Mouse (Mus musculus): Measurements from ENCODE around the gene Gm21887. TPM values are rescaled to one million over a fixed set of nuclear protein-coding genes. Genes with fewer than 3 reads are reported as not detected.
"Not testable (repeated sequence)": the region's sequence is repeated elsewhere in the genome, so short reads cannot be mapped to it uniquely, and the experiment has no call there.

Gm21887 gene
- polyA plus RNA-seq, 1 experiment from 2014 or later = 45.5 TPM

- H3K27ac ChIP-seq; H3K4me3 ChIP-seq (ENCODE audit: inconsistent target); H3K79me2 ChIP-seq (ENCODE audit: inconsistent target): not testable (repeated sequence)
- H3K36me3 ChIP-seq (ENCODE audit: inconsistent target) = peaks cover 22% of the 10 kb centered on the region
- WGBS (ENCODE audit: missing documents) = 82% methylated on average over 12 of the region's 12 CpGs
These were observed 11.7 kb downstream of the Gm21887 start for GRCm38 (mm10) chrX:170021205-170021604.

- H3K4me3 ChIP-seq (ENCODE audit: inconsistent target); H3K79me2 ChIP-seq (ENCODE audit: inconsistent target); H3K27ac ChIP-seq: not testable (repeated sequence)
- 59% methylated on average over 15 of the region's 15 CpGs for WGBS (ENCODE audit: missing documents)
- peaks cover 22% of the 10 kb centered on the region for H3K36me3 ChIP-seq (ENCODE audit: inconsistent target)
These were observed 12.4 kb downstream of the Gm21887 start for GRCm38 (mm10) chrX:170021750-170022461.

Other genes starting within 250 kb of the Gm21887 start
- not detected in 3 replicates for gene 4933400A11Rik, start 230.0 kb upstream of the Gm21887 start, polyA plus RNA-seq (2018)